Mouse (Mus musculus): Measurements from ENCODE around the gene Cyp2w1. TPM values are rescaled to one million over a fixed set of nuclear protein-coding genes. Genes with fewer than 3 reads are reported as not detected.

Gene Cyp2w1
- polyA plus RNA-seq, 1 experiment from 2014 or later = not detected

DNA sequence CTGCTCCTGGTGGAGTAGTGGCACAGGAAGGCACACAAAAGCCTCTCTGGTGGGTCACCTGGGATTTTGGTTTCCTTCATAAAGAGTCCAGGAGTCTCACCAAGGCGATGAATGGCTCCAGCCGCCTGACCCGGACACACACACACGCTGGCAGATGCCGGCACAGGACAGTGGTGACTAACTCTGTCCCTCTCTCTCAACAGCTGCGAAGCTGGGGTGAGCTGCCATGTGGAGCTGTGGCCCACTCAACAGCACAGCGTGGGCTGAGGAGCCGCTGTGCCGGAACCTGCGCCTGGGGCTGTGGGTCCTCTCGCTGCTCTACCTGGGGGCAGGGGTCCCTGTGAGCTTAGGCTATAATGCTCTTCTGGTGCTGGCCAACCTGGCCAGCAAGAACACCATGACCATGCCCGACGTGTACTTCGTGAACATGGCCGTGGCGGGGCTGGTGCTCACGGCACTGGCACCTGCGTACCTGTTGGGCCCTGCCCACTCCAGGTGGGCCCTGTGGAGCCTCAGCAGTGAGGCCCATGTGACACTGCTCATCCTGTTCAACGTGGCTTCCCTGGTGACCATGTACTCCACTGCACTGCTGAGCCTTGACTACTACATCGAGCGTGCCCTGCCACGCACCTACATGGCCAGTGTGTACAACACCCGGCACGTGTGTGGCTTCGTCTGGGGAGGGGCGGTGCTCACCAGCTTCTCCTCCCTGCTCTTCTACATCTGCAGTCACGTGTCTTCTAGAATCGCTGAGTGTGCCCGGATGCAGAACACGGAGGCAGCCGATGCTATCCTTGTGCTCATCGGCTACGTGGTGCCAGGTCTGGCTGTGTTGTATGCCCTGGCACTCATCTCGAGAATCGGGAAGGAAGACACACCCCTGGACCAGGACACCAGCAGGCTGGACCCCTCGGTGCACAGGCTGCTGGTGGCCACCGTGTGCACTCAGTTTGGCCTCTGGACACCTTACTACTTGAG, 40.1 kb downstream of the Cyp2w1 start:
- H3K36me3 ChIP-seq = 0 out of 2 replicates have a peak, but pooled peaks cover 8% of the 10 kb centered on the region
- WGBS = 94% methylated on average over 37 of the region's 37 CpGs
- no peak for DNase-seq (ENCODE audit: low spot score)
- H3K9me3 ChIP-seq = no peaks in the 10 kb centered on the region
- 0 out of 2 replicates have a peak overlapping the region, but pooled peaks have one; percentile 40 for H3K27ac ChIP-seq
- no peak overlapping the region for H3K4me3 ChIP-seq
- peaks cover 51% of the 10 kb centered on the region for H3K4me1 ChIP-seq (replicated peaks)
- H3K27me3 ChIP-seq (ENCODE audit: insufficient read depth, poor library complexity, severe bottlenecking) = no peaks in the 10 kb centered on the region

DNA sequence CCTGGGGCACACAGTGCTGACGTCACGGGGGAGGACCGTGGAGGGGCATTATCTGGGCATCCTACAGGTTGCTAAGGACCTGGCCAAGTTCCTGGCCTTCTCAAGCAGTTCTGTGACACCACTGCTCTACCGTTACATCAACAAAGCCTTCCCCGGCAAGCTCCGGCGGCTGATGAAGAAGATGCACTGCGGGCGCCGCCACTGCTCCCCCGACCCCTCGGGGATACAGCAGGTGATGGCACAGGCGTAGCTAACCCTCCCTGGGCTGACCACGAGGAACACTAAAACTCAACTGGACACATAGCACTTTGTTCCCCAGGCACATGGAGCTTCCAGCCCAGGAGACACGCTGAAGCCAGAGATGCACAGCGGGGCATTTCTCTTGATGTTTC, 40.8 kb downstream of the Cyp2w1 start:
- 0 out of 2 replicates have a peak, but pooled peaks cover 8% of the 10 kb centered on the region for H3K36me3 ChIP-seq
- no peak for DNase-seq (ENCODE audit: low spot score)
- peaks cover 47% of the 10 kb centered on the region for H3K4me1 ChIP-seq (replicated peaks)
- H3K9me3 ChIP-seq = no peaks in the 10 kb centered on the region
- H3K27ac ChIP-seq = peak overlapping the region; percentile 40; the same call in 1 of the 2 replicates
- no peaks in the 10 kb centered on the region for H3K27me3 ChIP-seq (ENCODE audit: insufficient read depth, poor library complexity, severe bottlenecking)
- WGBS = 89% methylated on average over 16 of the region's 16 CpGs
- H3K4me3 ChIP-seq = no peak overlapping the region

DNA sequence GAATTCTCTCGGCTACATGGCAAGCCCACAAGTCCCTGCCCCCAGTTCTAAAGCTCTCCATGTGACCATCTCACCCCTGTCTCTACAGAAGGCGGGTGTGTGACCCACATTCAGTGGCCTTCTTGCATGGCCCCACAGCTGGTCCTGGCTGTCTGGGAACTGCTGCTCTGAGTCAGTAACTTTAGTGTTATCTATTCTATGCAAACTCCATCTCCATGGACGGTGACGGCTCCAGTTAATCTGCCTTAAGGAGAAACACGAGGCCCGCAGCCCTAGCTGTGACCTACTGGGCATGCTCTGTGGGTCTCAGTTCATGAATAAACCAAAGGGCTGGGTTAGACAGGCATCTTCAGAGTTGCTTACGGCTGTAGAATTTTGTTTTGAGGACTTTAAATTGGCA, 42.0 kb downstream of the Cyp2w1 start:
- no peaks in the 10 kb centered on the region for H3K9me3 ChIP-seq
- H3K4me1 ChIP-seq (replicated peaks) = peaks cover 42% of the 10 kb centered on the region
- no peaks in the 10 kb centered on the region for H3K27me3 ChIP-seq (ENCODE audit: insufficient read depth, poor library complexity, severe bottlenecking)
- no peak for DNase-seq (ENCODE audit: low spot score)
- H3K4me3 ChIP-seq = no peak overlapping the region
- 76% methylated on average over 7 of the region's 7 CpGs for WGBS
- H3K27ac ChIP-seq = no peak overlapping the region
- 0 out of 2 replicates have a peak, but pooled peaks cover 8% of the 10 kb centered on the region for H3K36me3 ChIP-seq

DNA sequence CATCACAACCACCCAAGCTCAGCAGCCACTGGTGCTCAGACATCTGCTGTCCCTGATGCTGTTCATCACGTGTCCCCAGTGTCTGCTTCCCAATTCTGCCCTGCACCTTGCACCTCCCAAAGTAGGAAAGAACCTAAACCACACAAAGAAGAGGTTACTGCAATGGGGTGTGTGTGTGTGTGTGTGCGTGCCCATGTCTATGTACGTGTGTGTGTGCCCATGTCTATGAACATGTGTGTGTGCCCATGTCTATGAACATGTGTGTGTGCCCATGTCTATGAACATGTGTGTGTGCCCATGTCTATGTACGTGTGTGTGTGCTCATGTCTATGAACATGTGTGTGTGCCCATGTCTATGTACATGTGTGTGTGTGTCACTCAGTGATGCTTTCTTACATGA, 43.1 kb downstream of the Cyp2w1 start:
- DNase-seq (ENCODE audit: low spot score) = no peak
- no peaks in the 10 kb centered on the region for H3K9me3 ChIP-seq
- H3K4me3 ChIP-seq = no peak overlapping the region
- H3K27me3 ChIP-seq (ENCODE audit: insufficient read depth, poor library complexity, severe bottlenecking) = no peaks in the 10 kb centered on the region
- 95% methylated on average over 4 of the region's 4 CpGs for WGBS
- H3K27ac ChIP-seq = 0 out of 2 replicates have a peak overlapping the region, but pooled peaks have one; percentile 45
- 0 out of 2 replicates have a peak, but pooled peaks cover 8% of the 10 kb centered on the region for H3K36me3 ChIP-seq
- H3K4me1 ChIP-seq (replicated peaks) = peaks cover 34% of the 10 kb centered on the region

DNA sequence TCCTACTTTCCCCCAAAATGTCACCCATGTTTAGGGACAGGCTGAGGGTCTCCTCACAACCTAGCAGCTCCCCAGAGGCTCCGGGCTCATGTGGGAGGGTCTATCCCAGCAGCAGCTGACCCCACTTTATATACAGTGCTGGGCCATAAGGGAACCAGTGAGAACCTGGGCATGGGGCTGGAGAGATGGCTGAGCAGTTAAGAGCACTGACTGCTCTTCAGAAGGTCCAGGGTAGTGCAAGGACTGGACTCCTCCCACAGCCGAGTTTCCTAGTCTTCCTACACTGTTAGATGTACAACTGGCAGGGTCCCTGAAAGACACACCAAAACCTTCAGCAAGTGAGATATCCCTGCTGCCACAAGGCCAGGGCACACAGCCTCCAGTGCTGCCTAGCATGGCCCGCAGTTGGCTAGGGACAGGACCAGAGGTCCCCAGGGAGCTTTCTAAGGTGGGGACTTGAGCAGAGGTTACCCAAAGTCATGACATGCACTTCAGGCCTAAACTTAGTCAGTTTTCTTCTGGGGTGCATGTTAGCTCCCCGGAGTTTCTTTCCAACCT, 45.0 kb downstream of the Cyp2w1 start:
- WGBS = 89% methylated on average over 4 of the region's 4 CpGs
- no peak overlapping the region for H3K4me3 ChIP-seq
- H3K27me3 ChIP-seq (ENCODE audit: insufficient read depth, poor library complexity, severe bottlenecking) = no peaks in the 10 kb centered on the region
- 0 out of 2 replicates have a peak, but pooled peaks cover 6% of the 10 kb centered on the region for H3K36me3 ChIP-seq
- DNase-seq (ENCODE audit: low spot score) = no peak
- peaks cover 22% of the 10 kb centered on the region; the same call in 1 of the 2 replicates for H3K4me1 ChIP-seq (replicated peaks)
- no peak overlapping the region for H3K27ac ChIP-seq
- no peaks in the 10 kb centered on the region for H3K9me3 ChIP-seq

DNA sequence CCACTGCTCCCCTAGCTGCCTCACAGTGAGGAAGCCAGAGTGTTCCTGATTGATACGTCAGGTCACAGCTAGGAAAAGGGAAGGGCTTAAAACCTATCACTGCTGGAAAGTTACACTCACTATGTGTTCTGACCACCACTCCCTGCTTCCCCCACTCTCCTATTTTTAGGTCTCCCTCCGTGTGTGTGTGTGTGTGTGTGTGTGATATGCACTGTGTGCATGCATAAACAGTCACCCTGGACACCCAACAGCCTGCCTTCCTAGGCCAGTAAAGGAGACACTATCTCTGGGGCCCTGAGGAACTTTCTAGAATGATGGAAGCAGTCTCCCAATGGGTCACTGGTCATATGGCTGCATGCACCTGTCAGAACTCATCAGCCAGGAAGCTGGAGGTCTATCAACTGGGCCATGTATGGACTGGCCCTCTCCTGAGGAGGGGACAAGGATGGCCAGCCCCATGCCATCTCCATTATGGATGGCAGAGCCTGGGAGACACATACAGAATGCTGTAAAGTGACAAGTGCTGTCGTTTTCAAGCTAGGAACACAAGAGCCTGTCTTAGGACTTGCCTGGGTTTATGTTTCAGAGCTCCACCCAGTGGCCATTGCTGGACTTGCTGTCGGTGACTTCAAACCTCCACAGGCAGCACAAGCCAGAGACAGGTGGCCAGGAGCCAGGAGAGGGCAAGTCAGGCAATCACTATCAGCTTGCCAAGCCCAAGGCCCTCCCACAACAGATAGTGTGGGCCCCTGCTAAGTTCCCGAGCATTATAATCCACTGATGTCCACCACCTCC, 45.7 kb downstream of the Cyp2w1 start:
- no peaks in the 10 kb centered on the region for H3K9me3 ChIP-seq
- H3K27me3 ChIP-seq (ENCODE audit: insufficient read depth, poor library complexity, severe bottlenecking) = no peaks in the 10 kb centered on the region
- WGBS = 43% methylated on average over 5 of the region's 5 CpGs
- H3K27ac ChIP-seq = no peak overlapping the region
- peak; percentile 81 for DNase-seq (ENCODE audit: low spot score)
- no peaks in the 10 kb centered on the region for H3K36me3 ChIP-seq
- H3K4me3 ChIP-seq = no peak overlapping the region
- H3K4me1 ChIP-seq (replicated peaks) = peaks cover 16% of the 10 kb centered on the region; the same call in 1 of the 2 replicates

DNA sequence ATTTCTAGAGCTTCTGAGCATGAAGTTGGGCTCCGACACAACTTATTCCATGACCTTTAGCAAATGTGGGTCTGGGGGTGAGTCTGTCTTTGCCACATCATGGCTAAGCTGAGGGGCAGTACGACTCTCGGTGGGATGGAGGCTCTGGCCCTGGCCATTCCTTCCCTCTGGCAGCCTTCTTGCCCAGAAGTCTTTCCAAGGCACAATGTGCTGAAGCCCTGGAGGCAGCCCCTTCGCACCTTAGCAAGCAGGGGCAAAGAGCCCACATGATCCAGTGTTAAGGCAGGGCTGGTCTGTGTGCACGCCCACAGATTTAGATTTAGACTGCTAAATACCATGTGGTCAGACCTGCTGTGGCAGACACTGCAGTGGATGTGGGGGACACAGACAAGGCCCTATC, 46.4 kb downstream of the Cyp2w1 start:
- Histone ChIP-seq H3K36me3 (no peaks in the 10 kb centered on the region), H3K27ac (no peak overlapping the region), H3K4me1 (replicated peaks) (peaks cover 15% of the 10 kb centered on the region), H3K9me3 (no peaks in the 10 kb centered on the region), H3K4me3 (no peak overlapping the region), H3K27me3 (ENCODE audit: insufficient read depth, poor library complexity, severe bottlenecking) (no peaks in the 10 kb centered on the region)
- 84% methylated on average over 5 of the region's 5 CpGs for WGBS
- DNase-seq (ENCODE audit: low spot score) = no peak

DNA sequence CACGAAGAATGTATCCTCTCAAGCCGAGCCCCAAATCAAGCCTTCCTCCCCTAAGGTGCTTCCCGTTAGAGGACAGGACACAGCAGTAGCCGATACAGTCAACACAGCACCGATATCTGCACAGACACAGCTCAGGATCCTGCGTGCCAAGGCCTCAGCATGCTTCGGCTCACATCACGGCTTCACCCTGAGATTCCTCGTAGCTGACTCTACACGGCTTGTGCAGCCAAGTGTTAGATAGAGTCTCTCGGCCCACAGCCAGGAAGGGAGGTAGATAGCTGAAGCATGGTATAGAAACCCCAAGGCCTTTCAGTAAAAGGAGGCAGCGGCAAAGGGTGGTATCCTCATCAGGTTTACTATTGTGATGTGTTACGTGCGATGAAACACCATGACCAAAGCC, 47.6 kb downstream of the Cyp2w1 start:
- Histone ChIP-seq H3K27me3 (ENCODE audit: insufficient read depth, poor library complexity, severe bottlenecking) (no peaks in the 10 kb centered on the region), H3K4me1 (replicated peaks) (peaks cover 19% of the 10 kb centered on the region), H3K27ac (no peak overlapping the region), H3K4me3 (no peak overlapping the region), H3K36me3 (no peaks in the 10 kb centered on the region), H3K9me3 (no peaks in the 10 kb centered on the region)
- no peak for DNase-seq (ENCODE audit: low spot score)
- 94% methylated on average over 14 of the region's 14 CpGs for WGBS

DNA sequence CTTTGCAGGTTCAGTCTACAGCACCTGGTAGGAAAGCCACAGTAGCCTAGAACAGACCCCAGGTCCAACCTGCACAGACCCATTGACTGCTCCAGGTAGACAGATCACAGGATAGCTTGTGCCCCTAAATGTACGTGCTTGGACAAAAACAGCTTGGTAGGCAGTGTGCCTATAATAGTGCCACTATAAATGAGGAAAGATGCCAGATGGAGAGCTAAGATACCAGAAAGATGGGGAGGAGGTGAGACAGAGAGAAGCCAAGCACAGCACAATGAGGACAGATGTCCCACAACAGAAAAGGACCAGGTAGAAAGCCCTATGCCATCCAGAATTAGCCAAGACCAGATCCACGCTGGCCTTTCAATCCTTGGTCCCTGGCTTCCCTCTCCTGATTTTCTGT, 49.7 kb downstream of the Cyp2w1 start:
- H3K27ac ChIP-seq = no peak overlapping the region
- DNase-seq (ENCODE audit: low spot score) = no peak
- no peaks in the 10 kb centered on the region for H3K36me3 ChIP-seq
- H3K4me3 ChIP-seq = no peak overlapping the region
- H3K4me1 ChIP-seq (replicated peaks) = peaks cover 36% of the 10 kb centered on the region
- no peaks in the 10 kb centered on the region for H3K9me3 ChIP-seq
- H3K27me3 ChIP-seq (ENCODE audit: insufficient read depth, poor library complexity, severe bottlenecking) = no peaks in the 10 kb centered on the region
- WGBS = 88% methylated on average over 2 of the region's 2 CpGs

DNA sequence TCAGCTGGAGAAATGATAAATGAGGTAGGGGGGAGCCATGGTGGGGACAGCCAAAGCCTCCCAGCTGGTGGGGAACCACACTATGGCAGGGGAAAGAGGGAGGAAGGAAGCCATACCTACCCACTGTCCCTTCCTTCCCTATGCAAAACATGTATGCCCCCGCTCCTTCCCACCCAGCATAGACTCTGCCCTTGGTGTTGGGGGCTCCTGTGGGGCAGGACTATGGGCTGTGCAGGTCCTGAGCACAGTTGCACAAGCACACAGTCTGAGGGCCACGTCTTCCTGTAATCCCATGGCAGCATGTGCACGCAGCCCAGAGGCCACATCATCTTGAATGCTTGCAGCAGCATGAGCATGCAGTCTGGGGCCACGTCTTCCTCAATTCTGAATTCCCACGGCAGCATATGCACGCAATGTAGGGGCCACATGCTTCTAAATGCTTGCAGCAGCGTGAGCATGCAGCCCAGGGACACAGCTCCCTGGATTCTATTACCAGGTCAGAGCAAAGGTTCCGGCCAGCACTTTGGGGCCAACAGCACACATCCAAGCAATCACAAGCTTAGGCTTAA, 51.4 kb downstream of the Cyp2w1 start:
- Histone ChIP-seq H3K27me3 (ENCODE audit: insufficient read depth, poor library complexity, severe bottlenecking) (no peaks in the 10 kb centered on the region), H3K4me1 (replicated peaks) (peaks cover 41% of the 10 kb centered on the region), H3K9me3 (no peaks in the 10 kb centered on the region), H3K4me3 (no peak overlapping the region), H3K36me3 (no peaks in the 10 kb centered on the region), H3K27ac (no peak overlapping the region; the same call in 1 of the 2 replicates)
- no peak for DNase-seq (ENCODE audit: low spot score)
- 89% methylated on average over 8 of the region's 8 CpGs for WGBS

DNA sequence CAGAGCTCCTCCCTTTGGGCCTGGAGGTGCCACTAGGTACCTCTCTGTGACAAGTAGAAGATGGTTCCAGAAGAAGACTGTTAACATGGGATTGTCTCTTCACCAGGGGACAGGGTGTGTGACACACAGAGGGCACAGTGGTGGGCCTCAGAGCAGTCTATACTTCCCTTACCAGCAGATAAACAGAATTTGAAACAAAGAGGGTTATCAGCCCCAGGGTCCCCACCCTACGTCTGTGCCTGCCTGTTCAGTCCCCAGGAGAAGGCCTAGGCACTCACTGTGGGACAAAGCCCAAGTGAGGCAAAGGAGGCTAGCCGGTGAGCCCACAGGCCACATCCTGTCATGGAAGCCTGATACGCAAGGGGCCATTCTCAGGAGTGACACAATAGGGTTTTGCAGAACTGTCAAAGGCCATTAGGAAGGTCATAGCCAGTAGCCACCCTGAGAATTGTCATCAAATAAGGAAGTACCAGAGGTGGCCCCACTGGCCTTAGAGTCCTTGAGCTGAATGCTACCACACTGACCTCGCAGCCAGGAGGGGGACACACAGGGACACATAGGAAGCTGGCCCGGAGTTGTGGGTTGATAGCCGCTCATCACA, 52.5 kb downstream of the Cyp2w1 start, which contains the start of gene C130050O18Rik:
Gene C130050O18Rik (plus strand): TSS at position 480 of the 601 bp plus-strand sequence.
- DNase-seq (ENCODE audit: low spot score) = no peak
- WGBS = 81% methylated on average over 6 of the region's 6 CpGs
- H3K4me1 ChIP-seq (replicated peaks) = peaks cover 41% of the 10 kb centered on the region
- H3K36me3 ChIP-seq = 0 out of 2 replicates have a peak, but pooled peaks cover 3% of the 10 kb centered on the region
- no peaks in the 10 kb centered on the region for H3K9me3 ChIP-seq
- H3K4me3 ChIP-seq = no peak within 1 kb of the TSS
- H3K27ac ChIP-seq = peak within 1 kb of the TSS; percentile 62
- no peaks in the 10 kb centered on the region for H3K27me3 ChIP-seq (ENCODE audit: insufficient read depth, poor library complexity, severe bottlenecking)

DNA sequence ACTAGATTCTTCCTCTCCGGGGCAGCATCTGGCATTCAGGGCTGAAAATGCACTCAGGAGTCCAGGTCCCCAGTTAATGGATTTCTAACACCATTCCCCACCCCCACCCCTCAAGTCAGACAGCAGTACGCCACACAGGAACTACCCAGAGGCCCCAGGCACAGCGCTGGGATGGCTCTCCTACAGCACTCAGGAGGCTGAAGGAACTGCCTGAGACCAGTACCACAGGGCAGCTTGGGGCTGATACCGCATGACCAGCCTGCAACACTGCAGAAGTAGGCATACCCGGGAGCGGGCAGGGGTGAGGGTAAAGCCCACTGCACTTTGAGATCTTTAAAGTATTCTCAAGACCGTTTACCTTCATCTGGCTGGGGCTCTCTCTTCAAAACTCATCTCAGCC, 53.1 kb downstream of the Cyp2w1 start:
- no peak for DNase-seq (ENCODE audit: low spot score)
- WGBS = 84% methylated on average over 7 of the region's 7 CpGs

More for the DNA sequence above, 53.1 kb downstream of the Cyp2w1 start:
- no peaks in the 10 kb centered on the region for H3K27me3 ChIP-seq (ENCODE audit: insufficient read depth, poor library complexity, severe bottlenecking)
- no peaks in the 10 kb centered on the region for H3K9me3 ChIP-seq
- H3K4me3 ChIP-seq = no peak overlapping the region
- peaks cover 46% of the 10 kb centered on the region for H3K4me1 ChIP-seq (replicated peaks)
- H3K27ac ChIP-seq = peak overlapping the region; percentile 62; the same call in 1 of the 2 replicates
- 0 out of 2 replicates have a peak, but pooled peaks cover 3% of the 10 kb centered on the region for H3K36me3 ChIP-seq

All from hindbrain, embryonic 10.5 days (tissue).